Mouse (Mus musculus) midbrain, embryonic 16.5 days (tissue): ENCODE data around the gene Plcb1. TPM values are rescaled to one million over a fixed set of nuclear protein-coding genes. Genes with fewer than 3 reads are reported as not detected.

Source experiments
- ATAC-seq: fragments of 200-750 bp; cut with Nextera tagmentation; 2 replicates; pipeline ENCODE4 v1.8.0; 2017; ENCODE audit warnings: moderate TSS enrichment
- H3K27ac ChIP-seq: fragments of 300-500 bp; sonication (generic); 2 replicates; pipeline ENCODE4 v1.5.1; 2014; ENCODE audit warnings: mild to moderate bottlenecking, low read length, mixed read lengths
- H3K27me3 ChIP-seq: fragments of 300-500 bp; sonication (generic); 2 replicates; pipeline ENCODE4 v1.6.1; 2014; ENCODE audit warnings: low read depth, low read length, mixed read lengths; ENCODE audit not compliant: control insufficient read depth, insufficient read depth
- H3K36me3 ChIP-seq: fragments of 300-500 bp; sonication (generic); 2 replicates; pipeline ENCODE4 v1.6.1; 2014; ENCODE audit warnings: mild to moderate bottlenecking, low read length, moderate library complexity, mixed read lengths; ENCODE audit not compliant: control insufficient read depth, insufficient read depth
- H3K4me1 ChIP-seq: fragments of 300-500 bp; sonication (generic); 2 replicates; pipeline ENCODE4 v1.6.1; 2014; ENCODE audit warnings: mild to moderate bottlenecking, low read length, mixed read lengths; ENCODE audit not compliant: control insufficient read depth, insufficient read depth
- H3K4me2 ChIP-seq: fragments of 300-500 bp; sonication (generic); 2 replicates; pipeline ENCODE4 v1.6.1; 2014; ENCODE audit warnings: mild to moderate bottlenecking, low read length, mixed read lengths
- H3K4me3 ChIP-seq: fragments of 300-500 bp; sonication (generic); 2 replicates; pipeline ENCODE4 v1.5.1; 2014; ENCODE audit warnings: low read depth, mild to moderate bottlenecking, low read length, moderate library complexity, mixed read lengths
- H3K9ac ChIP-seq: fragments of 300-500 bp; sonication (generic); 2 replicates; pipeline ENCODE4 v1.6.1; 2014; ENCODE audit warnings: low read depth, low read length, mixed read lengths
- H3K9me3 ChIP-seq: fragments of 300-500 bp; sonication (generic); replicated peaks from 2 replicates; pipeline ENCODE4 v1.6.1; 2014; ENCODE audit warnings: mild to moderate bottlenecking, low read length, mixed read lengths; ENCODE audit not compliant: control insufficient read depth, poor library complexity, severe bottlenecking
- WGBS: fragments of 180-500 bp; shearing (Covaris S2); extraction: QIAGEN DNeasy Blood & Tissue Kit; methylation state at CpG from one replicate; pipeline ENCODE4 v1.1.7; 2014; 5-methylcytosine and 5-hydroxymethylcytosine counted together
- polyA plus RNA-seq: library from polyadenylated mRNA; unstranded; fragments of >200 nt; fragmentation: Nextera tagmentation; extraction: Ambion mirVana; gene quantifications from 2 replicates; pipeline ENCODE4 v1.2.1, GENCODE M21; 2015

Plcb1 gene
- polyA plus RNA-seq, 1 experiment from 2014 or later, result 35.9 TPM

- Histone ChIP-seq H3K36me3 (no peaks in the 10 kb centered on the region), H3K4me3 (no peak overlapping the region), H3K9me3 (no peaks in the 10 kb centered on the region), H3K4me1 (no peaks in the 10 kb centered on the region), H3K27ac (no peak overlapping the region), H3K4me2 (no peak overlapping the region), H3K27me3 (no peaks in the 10 kb centered on the region), H3K9ac (no peak overlapping the region)
- 88% methylated on average over 3 of the region's 3 CpGs for WGBS
- ATAC-seq, result no peak
Observed at GRCm38 (mm10) chr2:135315980-135316379, 530.1 kb downstream of the Plcb1 start.

- 85% methylated on average over 1 of the region's 1 CpGs for WGBS
- no peak for ATAC-seq
- H3K4me3 ChIP-seq, result no peak overlapping the region
- H3K4me2 ChIP-seq, result no peak overlapping the region
- H3K27ac ChIP-seq, result no peak overlapping the region
- H3K36me3 ChIP-seq, result no peaks in the 10 kb centered on the region
- H3K9ac ChIP-seq, result no peak overlapping the region
- H3K9me3 ChIP-seq, result no peaks in the 10 kb centered on the region
- H3K27me3 ChIP-seq, result no peaks in the 10 kb centered on the region
- H3K4me1 ChIP-seq, result no peaks in the 10 kb centered on the region
Observed at GRCm38 (mm10) chr2:135318136-135318535, 532.3 kb downstream of the Plcb1 start.

GRCm38 (mm10) chr2:135323276-135323954, 537.5 kb downstream of the Plcb1 start:
- no peaks in the 10 kb centered on the region for H3K9me3 ChIP-seq
- 50% methylated on average over 7 of the region's 7 CpGs for WGBS
- H3K27me3 ChIP-seq, result no peaks in the 10 kb centered on the region
- H3K4me2 ChIP-seq, result peak overlapping the region; percentile 52
- no peaks in the 10 kb centered on the region for H3K4me1 ChIP-seq
- H3K9ac ChIP-seq, result peak overlapping the region; percentile 42; the same call in 1 of the 2 replicates
- no peaks in the 10 kb centered on the region for H3K36me3 ChIP-seq
- H3K27ac ChIP-seq, result peak overlapping the region; percentile 53; the same call in 1 of the 2 replicates
- ATAC-seq, result peak; percentile 76
- H3K4me3 ChIP-seq, result peak overlapping the region; percentile 23

- 28% methylated on average over 4 of the region's 4 CpGs for WGBS
Observed at GRCm38 (mm10) chr2:135323955-135324302, 538.1 kb downstream of the Plcb1 start.

GRCm38 (mm10) chr2:135328756-135329155, 542.9 kb downstream of the Plcb1 start:
- WGBS, result 2% methylated on average over 2 of the region's 2 CpGs
- no peak overlapping the region for H3K9ac ChIP-seq
- no peak overlapping the region for H3K27ac ChIP-seq

More at GRCm38 (mm10) chr2:135323955-135324302, 538.1 kb downstream of the Plcb1 start:
- no peaks in the 10 kb centered on the region for H3K4me1 ChIP-seq
- ATAC-seq, result peak; percentile 92
- H3K4me2 ChIP-seq, result peak overlapping the region; percentile 52
- H3K27me3 ChIP-seq, result no peaks in the 10 kb centered on the region
- H3K9ac ChIP-seq, result peak overlapping the region; percentile 42; the same call in 1 of the 2 replicates
- no peaks in the 10 kb centered on the region for H3K9me3 ChIP-seq
- no peaks in the 10 kb centered on the region for H3K36me3 ChIP-seq
- H3K27ac ChIP-seq, result peak overlapping the region; percentile 53; the same call in 1 of the 2 replicates
- peak overlapping the region; percentile 23 for H3K4me3 ChIP-seq

GRCm38 (mm10) chr2:135329782-135330545, 544.1 kb downstream of the Plcb1 start:
- Histone ChIP-seq H3K27ac (no peak overlapping the region), H3K9ac (no peak overlapping the region), H3K36me3 (no peaks in the 10 kb centered on the region), H3K9me3 (no peaks in the 10 kb centered on the region), H3K4me1 (peaks cover 4% of the 10 kb centered on the region; the same call in 1 of the 2 replicates), H3K27me3 (no peaks in the 10 kb centered on the region), H3K4me3 (peak overlapping the region; percentile 28; the same call in 1 of the 2 replicates), H3K4me2 (peak overlapping the region; percentile 57)
- WGBS, result 10% methylated on average over 14 of the region's 14 CpGs
- peak; percentile 79 for ATAC-seq

More at GRCm38 (mm10) chr2:135328756-135329155, 542.9 kb downstream of the Plcb1 start:
- Histone ChIP-seq H3K9me3 (no peaks in the 10 kb centered on the region), H3K36me3 (no peaks in the 10 kb centered on the region), H3K4me3 (no peak overlapping the region), H3K27me3 (no peaks in the 10 kb centered on the region), H3K4me1 (peaks cover 4% of the 10 kb centered on the region; the same call in 1 of the 2 replicates), H3K4me2 (no peak overlapping the region)
- peak; percentile 78 for ATAC-seq

GRCm38 (mm10) chr2:135331868-135332267, 546.0 kb downstream of the Plcb1 start:
- Histone ChIP-seq H3K9me3 (no peaks in the 10 kb centered on the region), H3K4me3 (no peak overlapping the region), H3K36me3 (no peaks in the 10 kb centered on the region), H3K9ac (no peak overlapping the region), H3K4me1 (peaks cover 4% of the 10 kb centered on the region; the same call in 1 of the 2 replicates), H3K4me2 (no peak overlapping the region), H3K27ac (no peak overlapping the region), H3K27me3 (no peaks in the 10 kb centered on the region)
- ATAC-seq, result no peak
- WGBS, result 89% methylated on average over 1 of the region's 1 CpGs

- no peak overlapping the region for H3K27ac ChIP-seq
- no peak overlapping the region for H3K4me3 ChIP-seq
- no peaks in the 10 kb centered on the region for H3K36me3 ChIP-seq
- H3K9ac ChIP-seq, result no peak overlapping the region
- WGBS, result 34% methylated on average over 1 of the region's 1 CpGs
- H3K4me2 ChIP-seq, result no peak overlapping the region
- ATAC-seq, result no peak
- no peaks in the 10 kb centered on the region for H3K27me3 ChIP-seq
- no peaks in the 10 kb centered on the region for H3K4me1 ChIP-seq
- no peaks in the 10 kb centered on the region for H3K9me3 ChIP-seq
Observed at GRCm38 (mm10) chr2:135356311-135356710, 570.4 kb downstream of the Plcb1 start.

- Histone ChIP-seq H3K4me1 (no peaks in the 10 kb centered on the region), H3K36me3 (no peaks in the 10 kb centered on the region), H3K27ac (no peak overlapping the region), H3K9ac (no peak overlapping the region), H3K9me3 (no peaks in the 10 kb centered on the region), H3K4me3 (no peak overlapping the region), H3K4me2 (no peak overlapping the region), H3K27me3 (no peaks in the 10 kb centered on the region)
- 11% methylated on average over 1 of the region's 1 CpGs for WGBS
- ATAC-seq, result peak; percentile 32; the same call in 1 of the 2 replicates
Observed at GRCm38 (mm10) chr2:135361798-135362197, 575.9 kb downstream of the Plcb1 start.
